Mouse (Mus musculus): ENCODE results near the gene Arf1. TPM values are rescaled to one million over a fixed set of nuclear protein-coding genes. Genes with fewer than 3 reads are reported as not detected.
A peak's percentile ranks its signal among the peaks of the same experiment; 100 is the strongest.

Gene Arf1
- total and polyA plus RNA-seq, 3 experiments, result 498 to 733 (median 509) TPM

DNA sequence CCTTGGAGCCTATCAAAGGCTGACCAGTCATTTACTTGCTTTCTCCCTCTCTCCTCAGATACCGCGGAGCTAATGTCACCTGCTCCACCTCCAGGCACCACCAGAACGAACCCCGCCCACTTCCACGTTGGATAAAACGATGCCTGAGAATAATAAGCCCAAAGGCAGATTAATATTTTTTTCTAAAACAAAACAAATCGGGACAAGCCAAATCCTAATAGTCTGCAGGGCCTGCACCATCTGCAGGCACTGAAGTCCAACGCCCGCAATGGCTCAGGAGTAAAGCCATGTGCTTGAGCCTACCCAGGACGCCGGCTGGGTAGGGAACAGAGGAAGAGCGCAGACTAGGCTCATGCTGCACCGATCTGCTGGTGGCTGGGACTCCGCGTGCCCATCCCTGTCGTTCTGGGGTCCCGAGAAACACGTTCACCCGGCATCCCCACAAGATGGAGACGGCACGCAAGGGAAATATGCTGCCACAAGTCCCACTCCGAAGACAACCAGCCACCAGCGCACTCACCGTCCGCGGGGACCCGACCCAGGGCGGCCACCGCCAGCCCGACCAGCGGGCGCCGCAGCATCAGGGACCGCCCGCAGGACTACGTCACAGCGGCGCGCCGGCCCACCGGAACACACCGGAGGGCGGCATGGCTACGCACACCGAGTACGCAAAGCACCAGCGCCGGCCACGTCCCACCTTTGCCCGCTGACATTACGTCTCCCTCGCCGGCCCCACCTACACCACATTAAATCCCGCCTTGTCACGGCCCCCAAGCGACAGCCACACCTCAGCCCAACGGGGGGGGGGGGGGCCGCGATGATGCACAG lies 36.6 kb downstream of the Arf1 start (continued):
- no peak for TF ChIP-seq JUND (conservative IDR thresholded peaks at IDR 0.05; ENCODE audit: low read depth, low read length)
- TF ChIP-seq ZNF384 (IDR thresholded peaks at IDR 0.05; ENCODE audit: low read depth, low read length), result no peak
- no peak for TF ChIP-seq JUN (IDR thresholded peaks at IDR 0.05; ENCODE audit: insufficient read depth, low read depth, low read length)
- no peak for TF ChIP-seq USF1 (IDR thresholded peaks at IDR 0.05; ENCODE audit: low read depth, low read length)
- TF ChIP-seq TCF12 (IDR thresholded peaks at IDR 0.05; ENCODE audit: low read depth, low read length), result peak; percentile 84
- TF ChIP-seq PAX5 (IDR thresholded peaks at IDR 0.05; ENCODE audit: low read length), result no peak
- TF ChIP-seq NRF1 (IDR thresholded peaks at IDR 0.05; ENCODE audit: low read depth, low read length), result peak; percentile 94
- peak; percentile 87 for TF ChIP-seq MEF2A (IDR thresholded peaks at IDR 0.05; ENCODE audit: borderline replicate concordance, low read depth, low read length)
- no peak for TF ChIP-seq E2F4 (IDR thresholded peaks at IDR 0.05; ENCODE audit: insufficient replicate concordance, low read depth, low read length)
- TF ChIP-seq MAZ (IDR thresholded peaks at IDR 0.05; ENCODE audit: low read depth, low read length), result peak; percentile 89
- no peak for TF ChIP-seq ZC3H11A (IDR thresholded peaks at IDR 0.05; ENCODE audit: low read depth, low read length)
- TF ChIP-seq GABPA (IDR thresholded peaks at IDR 0.05; ENCODE audit: insufficient replicate concordance, low read depth, low read length), result peak; percentile 96
- TF ChIP-seq SMC3 (IDR thresholded peaks at IDR 0.05; ENCODE audit: low read depth, low read length), result no peak
- peak; percentile 89 for TF ChIP-seq HCFC1 (IDR thresholded peaks at IDR 0.05; ENCODE audit: low read depth, low read length)
- no peak for TF ChIP-seq CTCF (conservative IDR thresholded peaks at IDR 0.05 in 1 of 2, IDR thresholded peaks at IDR 0.05 in 1 of 2; ENCODE audit: low read depth in 2 of 2, low read length in 2 of 2)
- peak; percentile 66 for TF ChIP-seq ETS1 (conservative IDR thresholded peaks at IDR 0.05; ENCODE audit: low read depth, low read length)
- TF ChIP-seq EP300 (IDR thresholded peaks at IDR 0.05; ENCODE audit: low read length), result no peak
- TF ChIP-seq MAFK (IDR thresholded peaks at IDR 0.05; ENCODE audit: insufficient replicate concordance, low read length), result no peak
- no peak for TF ChIP-seq RAD21 (IDR thresholded peaks at IDR 0.05; ENCODE audit: low read depth, low read length)
- TF ChIP-seq POLR2AphosphoS2 (IDR thresholded peaks at IDR 0.05; ENCODE audit: low read depth, low read length), result peak; percentile 80; the same call in 1 of the 2 replicates
- TF ChIP-seq BHLHE40 (IDR thresholded peaks at IDR 0.05; ENCODE audit: low read depth, low read length), result peak; percentile 22; the same call in 1 of the 2 replicates

DNA sequence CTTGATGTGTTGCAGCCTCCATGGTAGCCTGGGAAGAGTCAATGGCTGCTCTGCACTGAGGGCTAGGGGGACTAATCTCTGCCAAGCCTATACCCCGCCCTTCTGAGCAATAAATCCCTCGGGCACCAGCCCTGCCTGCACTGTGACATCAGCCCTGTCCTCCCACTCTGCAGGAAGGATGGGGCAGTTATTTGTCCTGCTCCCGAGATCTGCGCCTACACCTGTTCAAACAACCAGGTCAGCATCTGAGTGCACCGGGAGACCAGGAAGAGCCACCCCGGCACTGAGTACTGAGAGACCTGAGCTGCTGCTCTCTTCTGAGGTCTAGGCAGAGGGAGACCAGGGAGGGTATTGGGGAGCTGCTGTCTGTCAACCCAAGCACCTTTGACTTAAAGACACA lies 40.4 kb downstream of the Arf1 start:
- DNase-seq (ENCODE audit: extremely low read depth), result no peak
- Histone ChIP-seq H3K27me3 (replicated peaks) (no peaks in the 10 kb centered on the region), H3K9ac (ENCODE audit: insufficient read depth, low read depth) (no peak overlapping the region), H3K4me1 (ENCODE audit: control insufficient read depth in 1 of 2, insufficient read depth in 2 of 2) (peaks cover 11 to 39% of the 10 kb centered on the region in 2 experiments), H3K79me2 (replicated peaks; ENCODE audit: control insufficient read depth, extremely low read depth, insufficient read depth, poor library complexity, severe bottlenecking) (no peaks in the 10 kb centered on the region), H3K36me3 (replicated peaks in 1 of 2; ENCODE audit: control insufficient read depth in 1 of 2, insufficient read depth in 1 of 2, low read length in 1 of 2) (peaks cover 34 to 71% of the 10 kb centered on the region in 2 experiments), H3K9me3 (replicated peaks; ENCODE audit: low read length) (no peaks in the 10 kb centered on the region), H3K4me3 (replicated peaks in 1 of 3; ENCODE audit: low read depth in 2 of 3, low read length in 2 of 3, poor library complexity in 1 of 3) (no peak overlapping the region), H3K27ac (ENCODE audit: insufficient read depth, low read depth) (no peak overlapping the region), H3K4me2 (ENCODE audit: insufficient read depth, low read depth, poor library complexity, severe bottlenecking) (no peak overlapping the region)
- in situ Hi-C loops (cut with MboI; ENCODE audit: low pct_ligation_motif_present, low pct_unique_long_range_greater_than_20kb, low sequenced_read_pairs), result loop anchor here (5.0 kb wide), 1 partner anchor 85 kb away; no protein-coding TSS in a partner anchor
- TF ChIP-seq KAT2A (IDR thresholded peaks at IDR 0.05; ENCODE audit: insufficient replicate concordance, low read length), result no peak
- TF ChIP-seq MEF2A (IDR thresholded peaks at IDR 0.05; ENCODE audit: borderline replicate concordance, low read depth, low read length), result no peak
- no peak for TF ChIP-seq HCFC1 (IDR thresholded peaks at IDR 0.05; ENCODE audit: low read depth, low read length)
- TF ChIP-seq MAFK (IDR thresholded peaks at IDR 0.05; ENCODE audit: insufficient replicate concordance, low read length), result no peak
- TF ChIP-seq NRF1 (IDR thresholded peaks at IDR 0.05; ENCODE audit: low read depth, low read length), result no peak
- TF ChIP-seq TCF12 (IDR thresholded peaks at IDR 0.05; ENCODE audit: low read depth, low read length), result no peak
- no peak for TF ChIP-seq ZKSCAN1 (IDR thresholded peaks at IDR 0.05; ENCODE audit: borderline replicate concordance, low read depth, low read length)
- dilution Hi-C loops (cut with MboI; ENCODE audit: extremely low pct_ligation_motif_present, extremely low pct_unique_long_range_greater_than_20kb, low sequenced_read_pairs), result no loop called here
